7 mouse cellular contexts compared by ENCODE assay signal in the genomic region with DNA sequence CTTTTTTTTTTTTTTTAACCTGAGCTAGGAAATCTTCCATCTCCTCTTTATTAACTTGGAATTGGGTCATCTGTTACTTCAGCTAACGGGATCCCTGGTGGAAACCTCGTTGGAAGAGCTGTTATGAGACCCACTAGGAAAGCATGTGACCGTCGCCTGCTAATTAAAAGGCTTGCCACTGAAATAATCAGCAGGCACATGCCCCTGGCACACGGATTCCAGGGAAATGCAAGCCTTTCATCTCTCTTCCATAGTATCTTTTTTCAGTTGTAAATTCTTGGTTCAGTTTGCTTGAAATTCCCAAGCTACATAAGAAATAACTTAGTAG. TPM values are rescaled to one million over a fixed set of nuclear protein-coding genes. Genes with fewer than 3 reads are reported as not detected.
A peak's percentile ranks its signal among the peaks of the same experiment; 100 is the strongest.
DNase-seq lines count a peak whose midpoint lies in the region; ATAC-seq and TF ChIP-seq lines count a peak whose summit lies in the region.

No protein-coding gene starts in this region.

- H3K9me3 ChIP-seq in lung, embryonic 16.5 days (ENCODE audit: control insufficient read depth, low read length): 0 out of 2 replicates have a peak, but pooled peaks cover 4% of the 10 kb centered on the region
- H3K9me3 ChIP-seq in hindbrain, embryonic 12.5 days (replicated peaks): no peaks in the 10 kb centered on the region
- no peaks in the 10 kb centered on the region for H3K9me3 ChIP-seq in liver, embryonic 15.5 days (replicated peaks)

- no peak for TF ChIP-seq CTCF in lung, adult 2 months (IDR thresholded peaks at IDR 0.05; ENCODE audit: insufficient read depth, low read length)

- peak overlapping the region; percentile 21; the same call in 1 of the 2 replicates for H3K9ac ChIP-seq in lung, embryonic 16.5 days (ENCODE audit: low read length)
- no peak overlapping the region for H3K9ac ChIP-seq in hindbrain, embryonic 12.5 days
- H3K9ac ChIP-seq in liver, embryonic 15.5 days: no peak overlapping the region

- no peak for ATAC-seq in lung, embryonic 16.5 days (ENCODE audit: low read depth)
- ATAC-seq in hindbrain, embryonic 12.5 days (ENCODE audit: low FRiP score): peak; percentile 19; the same call in 1 of the 2 replicates
- no peak for ATAC-seq in liver, embryonic 15.5 days (ENCODE audit: insufficient read depth)

- no peak overlapping the region for H3K4me3 ChIP-seq in lung, embryonic 16.5 days (ENCODE audit: low read length)
- H3K4me3 ChIP-seq in lung, adult 2 months (replicated peaks; ENCODE audit: extremely low read depth, low read depth, low read length): no peak overlapping the region
- H3K4me3 ChIP-seq in hindbrain, embryonic 12.5 days: no peak overlapping the region
- H3K4me3 ChIP-seq in liver, embryonic 15.5 days (replicated peaks): no peak overlapping the region

- WGBS in lung, embryonic 16.5 days: 29% methylated on average over 5 of the region's 5 CpGs
- 49% methylated on average over 5 of the region's 5 CpGs for WGBS in lung, adult 2 months
- WGBS in hindbrain, embryonic 12.5 days: 44% methylated on average over 5 of the region's 5 CpGs
- 46% methylated on average over 5 of the region's 5 CpGs for WGBS in liver, embryonic 15.5 days (ENCODE audit: insufficient replicate concordance)

- H3K4me2 ChIP-seq in lung, embryonic 16.5 days (ENCODE audit: low read depth, low read length): no peak overlapping the region
- no peak overlapping the region for H3K4me2 ChIP-seq in hindbrain, embryonic 12.5 days (replicated peaks)
- no peak overlapping the region for H3K4me2 ChIP-seq in liver, embryonic 15.5 days

- H3K36me3 ChIP-seq in lung, embryonic 16.5 days (ENCODE audit: control insufficient read depth, insufficient read depth, low read length): peaks cover 5% of the 10 kb centered on the region
- no peaks in the 10 kb centered on the region for H3K36me3 ChIP-seq in hindbrain, embryonic 12.5 days
- H3K36me3 ChIP-seq in liver, embryonic 15.5 days (replicated peaks): no peaks in the 10 kb centered on the region; the same call in 1 of the 2 replicates

- TF ChIP-seq POLR2A in lung, adult 2 months (IDR thresholded peaks at IDR 0.05; ENCODE audit: borderline replicate concordance, extremely low read depth, low read depth, low read length): no peak

- H3K27ac ChIP-seq in lung, embryonic 16.5 days (ENCODE audit: low read length): peak overlapping the region; percentile 97
- H3K27ac ChIP-seq in hindbrain, embryonic 12.5 days: peak overlapping the region; percentile 67
- H3K27ac ChIP-seq in liver, embryonic 15.5 days (replicated peaks): peak overlapping the region; percentile 70

- no peaks in the 10 kb centered on the region for H3K27me3 ChIP-seq in lung, embryonic 16.5 days (ENCODE audit: control insufficient read depth, insufficient read depth, low read depth, low read length)
- no peaks in the 10 kb centered on the region for H3K27me3 ChIP-seq in hindbrain, embryonic 12.5 days
- H3K27me3 ChIP-seq in liver, embryonic 15.5 days: no peaks in the 10 kb centered on the region

- peaks cover 47% of the 10 kb centered on the region for H3K4me1 ChIP-seq in lung, embryonic 16.5 days (replicated peaks; ENCODE audit: control insufficient read depth, insufficient read depth, low read length)
- peaks cover 37% of the 10 kb centered on the region for H3K4me1 ChIP-seq in lung, adult 2 months (ENCODE audit: control insufficient read depth, insufficient read depth, low read length)
- H3K4me1 ChIP-seq in hindbrain, embryonic 12.5 days: peaks cover 22% of the 10 kb centered on the region
- H3K4me1 ChIP-seq in liver, embryonic 15.5 days (replicated peaks): peaks cover 58% of the 10 kb centered on the region

- DNase-seq in lung, adult 2 months: no peak
- no peak for DNase-seq in adrenal gland, adult 18-20 months (ENCODE audit: low spot score in 2 of 2)
- no peak for DNase-seq in left cerebral cortex, adult 8-10 months (ENCODE audit: low spot score in 2 of 2)
- no peak for DNase-seq in layer of hippocampus, postnatal 10 days (ENCODE audit: low spot score in 2 of 2)

RNA-seq across cellular contexts. Expression of a gene that starts 21.6 kb away (rescaled TPM):
- 59.0 and 64.4 TPM in 2 replicates for polyA plus RNA-seq in lung, embryonic 16.5 days (2015; fragmentation: Nextera tagmentation; extraction: Ambion mirVana)
- polyA plus RNA-seq in lung, adult 2 months (2012; rRNA removed): 26.8 and 27.5 TPM in 2 replicates
- 27.5 and 30.4 TPM in 2 replicates for polyA plus RNA-seq in hindbrain, embryonic 12.5 days (2016; fragmentation: Nextera tagmentation; extraction: Ambion mirVana)
- 13.0 and 15.6 TPM in 2 replicates for polyA plus RNA-seq in liver, embryonic 15.5 days (2015; fragmentation: Nextera tagmentation; extraction: Ambion mirVana)
- 10 to 100 TPM; 55.8 to 67.8 TPM for total RNA-seq in adrenal gland, adult 18-20 months (2021)
- total RNA-seq in left cerebral cortex, adult 8-10 months (2022): 10 to 100 TPM; 26.6 to 27.7 (median 27.2) TPM
- 10 to 100 TPM; 25.5 to 27.7 TPM for total RNA-seq in layer of hippocampus, postnatal 10 days (2021)
